Mouse (Mus musculus) E14TG2a.4 (cell line): ENCODE results near the gene Srpk1.

Experiments
- CTCF ChIP-seq: conservative IDR thresholded peaks from 2 replicates; pipeline ENCODE4 v1.5.1; 2014; ENCODE audit warnings: low read length
- POU5F1 ChIP-seq: IDR thresholded peaks from 2 replicates; pipeline ENCODE4 v1.6.1; 2014; ENCODE audit warnings: low read length, borderline replicate concordance

- TF ChIP-seq CTCF = no peak
- TF ChIP-seq POU5F1 = no peak
Observed at GRCm38 (mm10) chr17:28556635-28557396, 65.7 kb downstream of the Srpk1 start.
